Mouse (Mus musculus): ENCODE data around the gene Dst. TPM values are rescaled to one million over a fixed set of nuclear protein-coding genes. Genes with fewer than 3 reads are reported as not detected.

Dst gene
- polyA plus RNA-seq, 1 experiment from 2014 or later, result 24.9 TPM

DNA sequence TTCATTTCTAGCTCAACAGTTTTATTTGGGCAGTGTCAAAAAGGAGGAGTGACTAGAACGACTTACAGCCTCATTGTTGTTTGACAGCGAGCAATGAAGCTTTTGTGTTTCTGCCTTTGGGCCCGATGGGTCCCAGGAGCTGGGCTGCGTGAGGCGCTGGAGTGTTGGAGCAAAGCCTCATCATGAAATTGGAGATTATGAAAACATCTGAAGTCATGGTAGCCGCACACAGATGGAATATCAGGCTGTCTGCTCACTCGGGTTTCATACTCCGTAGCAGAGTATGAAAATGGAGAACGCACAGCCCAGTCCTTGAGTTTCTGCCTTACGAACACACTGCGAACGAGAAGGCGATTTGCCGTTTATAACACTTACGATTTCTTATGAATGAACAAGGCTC is 108.8 kb downstream of the Dst start:
- no peak for DNase-seq (ENCODE audit: low spot score)
- no peak overlapping the region for H3K27ac ChIP-seq (ENCODE audit: low read depth, low read length)
- H3K36me3 ChIP-seq (ENCODE audit: control insufficient read depth, insufficient read depth, low read length), result no peaks in the 10 kb centered on the region
- H3K9ac ChIP-seq (ENCODE audit: low read length), result no peak overlapping the region
- 75% methylated on average over 15 of the region's 15 CpGs for WGBS
- ATAC-seq, result no peak
- 0 out of 2 replicates have a peak, but pooled peaks cover 3% of the 10 kb centered on the region for H3K4me1 ChIP-seq (ENCODE audit: control insufficient read depth, insufficient read depth, low read length)
- no peaks in the 10 kb centered on the region for H3K9me3 ChIP-seq (replicated peaks; ENCODE audit: control insufficient read depth, low read length)
- no peak overlapping the region for H3K4me2 ChIP-seq (ENCODE audit: low read length)
- no peak overlapping the region for H3K4me3 ChIP-seq (ENCODE audit: low read depth, low read length)
- no peaks in the 10 kb centered on the region for H3K27me3 ChIP-seq (replicated peaks; ENCODE audit: control insufficient read depth, insufficient read depth, low read length)

DNA sequence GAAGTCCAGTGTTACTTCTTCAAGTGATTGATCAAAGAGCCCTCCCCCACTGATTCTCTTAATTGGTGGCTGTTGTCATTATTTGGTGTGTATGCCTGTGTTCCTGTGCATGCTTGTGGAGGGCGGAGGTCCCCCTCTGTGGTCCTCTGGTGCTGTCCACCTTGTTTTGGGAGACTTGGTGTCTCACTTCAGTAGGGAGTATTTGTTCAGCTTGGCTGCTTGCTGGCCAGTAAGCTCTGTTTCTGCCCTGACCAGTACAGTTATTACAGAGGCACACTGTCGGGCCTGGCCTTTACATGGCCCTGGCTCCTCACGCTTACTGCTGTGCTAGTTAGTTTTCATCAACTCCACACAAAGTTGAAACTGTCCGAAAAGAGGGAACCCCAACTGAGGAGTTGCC is 109.3 kb downstream of the Dst start:
- WGBS, result 93% methylated on average over 4 of the region's 4 CpGs
- no peaks in the 10 kb centered on the region for H3K4me1 ChIP-seq (ENCODE audit: control insufficient read depth, insufficient read depth, low read length)
- no peaks in the 10 kb centered on the region for H3K36me3 ChIP-seq (ENCODE audit: control insufficient read depth, insufficient read depth, low read length)
- no peak overlapping the region for H3K9ac ChIP-seq (ENCODE audit: low read length)
- H3K27ac ChIP-seq (ENCODE audit: low read depth, low read length), result no peak overlapping the region
- H3K4me3 ChIP-seq (ENCODE audit: low read depth, low read length), result no peak overlapping the region
- DNase-seq (ENCODE audit: low spot score) (no peak), ATAC-seq (no peak)
- H3K27me3 ChIP-seq (replicated peaks; ENCODE audit: control insufficient read depth, insufficient read depth, low read length), result no peaks in the 10 kb centered on the region
- no peaks in the 10 kb centered on the region for H3K9me3 ChIP-seq (replicated peaks; ENCODE audit: control insufficient read depth, low read length)
- no peak overlapping the region for H3K4me2 ChIP-seq (ENCODE audit: low read length)

DNA sequence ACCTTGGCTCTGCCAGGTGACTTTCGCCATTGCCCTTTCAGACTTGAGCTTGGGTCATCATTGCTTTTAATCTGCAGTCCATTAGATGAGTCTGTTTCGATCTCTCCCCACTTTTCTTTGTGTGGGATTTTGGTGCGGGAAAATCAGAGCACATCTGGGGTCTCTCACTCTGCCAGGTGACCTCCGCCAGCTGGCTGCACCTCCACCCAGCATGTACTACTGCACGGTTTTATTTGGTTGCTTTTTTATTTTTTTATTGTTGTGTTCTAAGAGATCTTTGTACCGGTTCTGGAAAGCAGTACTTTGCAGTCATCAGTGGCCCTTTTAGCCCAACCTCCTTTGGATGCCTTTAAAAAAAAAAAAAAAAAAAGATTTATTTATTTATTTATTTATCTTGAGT is 112.6 kb downstream of the Dst start:
- Histone ChIP-seq H3K4me1 (ENCODE audit: control insufficient read depth, insufficient read depth, low read length) (no peaks in the 10 kb centered on the region), H3K4me2 (ENCODE audit: low read length) (no peak overlapping the region), H3K27me3 (replicated peaks; ENCODE audit: control insufficient read depth, insufficient read depth, low read length) (no peaks in the 10 kb centered on the region), H3K9ac (ENCODE audit: low read length) (no peak overlapping the region), H3K9me3 (replicated peaks; ENCODE audit: control insufficient read depth, low read length) (no peaks in the 10 kb centered on the region), H3K4me3 (ENCODE audit: low read depth, low read length) (no peak overlapping the region), H3K27ac (ENCODE audit: low read depth, low read length) (no peak overlapping the region), H3K36me3 (ENCODE audit: control insufficient read depth, insufficient read depth, low read length) (no peaks in the 10 kb centered on the region)
- 85% methylated on average over 6 of the region's 6 CpGs for WGBS
- ATAC-seq, result no peak
- no peak for DNase-seq (ENCODE audit: low spot score)

GRCm38 (mm10) chr1:34021574-34021973 is 113.5 kb downstream of the Dst start:
- H3K4me1 ChIP-seq (ENCODE audit: control insufficient read depth, insufficient read depth, low read length), result no peaks in the 10 kb centered on the region
- no peak overlapping the region for H3K27ac ChIP-seq (ENCODE audit: low read depth, low read length)
- no peak overlapping the region for H3K4me2 ChIP-seq (ENCODE audit: low read length)
- no peaks in the 10 kb centered on the region for H3K9me3 ChIP-seq (replicated peaks; ENCODE audit: control insufficient read depth, low read length)
- H3K27me3 ChIP-seq (replicated peaks; ENCODE audit: control insufficient read depth, insufficient read depth, low read length), result no peaks in the 10 kb centered on the region
- H3K9ac ChIP-seq (ENCODE audit: low read length), result no peak overlapping the region
- no peak for DNase-seq (ENCODE audit: low spot score)
- no peaks in the 10 kb centered on the region for H3K36me3 ChIP-seq (ENCODE audit: control insufficient read depth, insufficient read depth, low read length)
- ATAC-seq, result no peak
- H3K4me3 ChIP-seq (ENCODE audit: low read depth, low read length), result no peak overlapping the region
- 68% methylated on average over 2 of the region's 2 CpGs for WGBS

DNA sequence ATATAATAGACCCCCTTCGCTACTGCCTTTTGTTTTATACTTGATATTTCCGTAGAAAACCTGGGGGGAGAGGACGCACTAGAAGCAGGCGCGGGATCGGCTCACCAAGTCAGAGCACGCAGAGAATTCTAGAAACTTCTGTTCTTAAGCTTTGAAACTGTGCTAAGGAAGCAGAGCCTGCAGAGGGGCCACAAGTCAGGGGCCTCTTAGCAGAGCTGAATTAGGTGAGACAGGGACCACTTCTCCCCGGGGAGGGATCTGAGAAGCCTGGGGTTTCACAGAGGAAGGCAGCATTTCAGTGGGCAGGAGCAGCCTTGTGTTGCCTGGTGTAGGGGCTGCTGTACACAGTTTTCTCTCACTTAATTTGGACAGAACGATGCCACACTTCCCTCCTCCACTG is 115.1 kb downstream of the Dst start:
- H3K4me2 ChIP-seq (ENCODE audit: low read length), result no peak overlapping the region

GRCm38 (mm10) chr1:34025879-34026278 is 117.9 kb downstream of the Dst start:
- H3K9ac ChIP-seq (ENCODE audit: low read length), result no peak overlapping the region
- ATAC-seq (no peak), DNase-seq (ENCODE audit: low spot score) (no peak)
- H3K27me3 ChIP-seq (replicated peaks; ENCODE audit: control insufficient read depth, insufficient read depth, low read length), result no peaks in the 10 kb centered on the region
- no peak overlapping the region for H3K27ac ChIP-seq (ENCODE audit: low read depth, low read length)
- no peaks in the 10 kb centered on the region for H3K4me1 ChIP-seq (ENCODE audit: control insufficient read depth, insufficient read depth, low read length)
- WGBS, result 91% methylated on average over 6 of the region's 6 CpGs
- H3K36me3 ChIP-seq (ENCODE audit: control insufficient read depth, insufficient read depth, low read length), result no peaks in the 10 kb centered on the region
- H3K4me2 ChIP-seq (ENCODE audit: low read length), result no peak overlapping the region
- H3K9me3 ChIP-seq (replicated peaks; ENCODE audit: control insufficient read depth, low read length), result no peaks in the 10 kb centered on the region
- no peak overlapping the region for H3K4me3 ChIP-seq (ENCODE audit: low read depth, low read length)

More for the DNA sequence above, 115.1 kb downstream of the Dst start:
- no peak overlapping the region for H3K9ac ChIP-seq (ENCODE audit: low read length)
- WGBS, result 54% methylated on average over 9 of the region's 9 CpGs
- H3K9me3 ChIP-seq (replicated peaks; ENCODE audit: control insufficient read depth, low read length), result no peaks in the 10 kb centered on the region
- no peaks in the 10 kb centered on the region for H3K4me1 ChIP-seq (ENCODE audit: control insufficient read depth, insufficient read depth, low read length)
- no peaks in the 10 kb centered on the region for H3K27me3 ChIP-seq (replicated peaks; ENCODE audit: control insufficient read depth, insufficient read depth, low read length)
- no peak overlapping the region for H3K27ac ChIP-seq (ENCODE audit: low read depth, low read length)
- DNase-seq (ENCODE audit: low spot score) (no peak), ATAC-seq (no peak)
- no peak overlapping the region for H3K4me3 ChIP-seq (ENCODE audit: low read depth, low read length)
- H3K36me3 ChIP-seq (ENCODE audit: control insufficient read depth, insufficient read depth, low read length), result no peaks in the 10 kb centered on the region

DNA sequence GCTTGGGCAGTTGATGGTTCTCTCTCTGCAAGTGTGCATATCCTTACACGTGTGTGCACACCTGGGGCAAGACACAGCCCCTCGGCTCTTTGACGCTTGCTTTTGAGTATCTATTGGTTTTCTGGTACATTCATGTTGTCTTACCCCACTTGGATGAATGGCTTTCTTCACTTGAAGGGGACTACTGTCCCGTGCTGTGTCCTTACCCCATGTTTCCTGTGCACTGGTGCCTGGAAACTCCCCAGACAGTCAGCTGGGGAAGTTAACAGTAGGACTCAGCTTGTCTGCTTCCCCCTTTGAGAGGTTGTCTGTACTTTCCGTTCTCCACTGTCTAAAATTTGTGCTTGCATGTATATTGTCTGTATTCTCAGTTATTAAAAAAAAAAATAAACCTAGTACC is 120.7 kb downstream of the Dst start:
- 78% methylated on average over 5 of the region's 5 CpGs for WGBS
- Histone ChIP-seq H3K9me3 (replicated peaks; ENCODE audit: control insufficient read depth, low read length) (no peaks in the 10 kb centered on the region), H3K27me3 (replicated peaks; ENCODE audit: control insufficient read depth, insufficient read depth, low read length) (no peaks in the 10 kb centered on the region), H3K4me2 (ENCODE audit: low read length) (no peak overlapping the region), H3K36me3 (ENCODE audit: control insufficient read depth, insufficient read depth, low read length) (no peaks in the 10 kb centered on the region), H3K9ac (ENCODE audit: low read length) (no peak overlapping the region), H3K27ac (ENCODE audit: low read depth, low read length) (no peak overlapping the region), H3K4me1 (ENCODE audit: control insufficient read depth, insufficient read depth, low read length) (no peaks in the 10 kb centered on the region), H3K4me3 (ENCODE audit: low read depth, low read length) (no peak overlapping the region)
- ATAC-seq (no peak), DNase-seq (ENCODE audit: low spot score) (no peak)

GRCm38 (mm10) chr1:34030330-34031021 is 122.5 kb downstream of the Dst start:
- Histone ChIP-seq H3K4me3 (ENCODE audit: low read depth, low read length) (no peak overlapping the region), H3K27me3 (replicated peaks; ENCODE audit: control insufficient read depth, insufficient read depth, low read length) (no peaks in the 10 kb centered on the region), H3K4me2 (ENCODE audit: low read length) (no peak overlapping the region), H3K4me1 (ENCODE audit: control insufficient read depth, insufficient read depth, low read length) (no peaks in the 10 kb centered on the region), H3K9ac (ENCODE audit: low read length) (no peak overlapping the region), H3K36me3 (ENCODE audit: control insufficient read depth, insufficient read depth, low read length) (no peaks in the 10 kb centered on the region), H3K9me3 (replicated peaks; ENCODE audit: control insufficient read depth, low read length) (no peaks in the 10 kb centered on the region), H3K27ac (ENCODE audit: low read depth, low read length) (no peak overlapping the region)
- no peak for ATAC-seq
- WGBS, result 85% methylated on average over 17 of the region's 17 CpGs
- no peak for DNase-seq (ENCODE audit: low spot score)

GRCm38 (mm10) chr1:34033052-34033451 is 125.0 kb downstream of the Dst start:
- WGBS, result 77% methylated on average over 5 of the region's 5 CpGs
- H3K4me1 ChIP-seq (ENCODE audit: control insufficient read depth, insufficient read depth, low read length), result no peaks in the 10 kb centered on the region
- no peak overlapping the region for H3K4me3 ChIP-seq (ENCODE audit: low read depth, low read length)
- no peak overlapping the region for H3K27ac ChIP-seq (ENCODE audit: low read depth, low read length)
- no peaks in the 10 kb centered on the region for H3K36me3 ChIP-seq (ENCODE audit: control insufficient read depth, insufficient read depth, low read length)
- no peak overlapping the region for H3K4me2 ChIP-seq (ENCODE audit: low read length)
- ATAC-seq (no peak), DNase-seq (ENCODE audit: low spot score) (no peak)
- H3K9ac ChIP-seq (ENCODE audit: low read length), result no peak overlapping the region
- H3K27me3 ChIP-seq (replicated peaks; ENCODE audit: control insufficient read depth, insufficient read depth, low read length), result no peaks in the 10 kb centered on the region
- H3K9me3 ChIP-seq (replicated peaks; ENCODE audit: control insufficient read depth, low read length), result no peaks in the 10 kb centered on the region

Measured in forebrain, embryonic 14.5 days (tissue).